Mouse (Mus musculus) bone marrow, adult 2 months (tissue): ENCODE results near the gene Plekho1.

Experiments
- CTCF ChIP-seq: fragments of 200-500 bp; IDR thresholded peaks from 2 replicates; pipeline ENCODE4 v1.5.1; 2011; ENCODE audit warnings: low read length, control low read depth; ENCODE audit not compliant: control insufficient read depth, insufficient read depth
- POLR2A ChIP-seq: fragments of 200-500 bp; IDR thresholded peaks from 2 replicates; pipeline ENCODE4 v1.6.1; 2011; ENCODE audit warnings: low read depth, mild to moderate bottlenecking, control low read depth, low read length, borderline replicate concordance; ENCODE audit not compliant: control insufficient read depth

DNA sequence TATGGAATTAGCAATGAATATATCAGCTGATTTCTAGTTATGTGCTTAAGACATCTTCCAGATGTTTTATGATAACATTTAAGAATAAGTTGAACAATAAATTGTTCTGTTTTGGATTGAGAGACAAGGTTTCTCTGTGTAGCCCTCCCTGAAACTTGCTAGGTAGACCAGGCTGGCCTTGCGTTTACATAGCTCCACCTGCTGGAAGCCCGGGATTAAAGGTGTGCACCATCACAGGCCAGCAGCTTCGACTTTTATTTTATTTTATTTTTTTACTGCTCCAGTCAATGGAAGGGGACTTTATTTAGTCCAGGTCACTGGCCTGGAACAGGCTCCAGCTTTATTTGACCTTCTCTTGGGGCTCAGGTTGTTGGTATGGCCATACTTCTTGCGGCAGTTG, 32.1 kb downstream of the Plekho1 start:
- peak; percentile 55 for TF ChIP-seq CTCF
- TF ChIP-seq POLR2A: no peak
